Mouse (Mus musculus) testis, adult 2 months (tissue): ENCODE data around the gene Dexi.

Source experiments
- CTCF ChIP-seq: fragments of 200-500 bp; IDR thresholded peaks from 2 replicates; pipeline ENCODE4 v1.5.1; 2012; ENCODE audit warnings: low read depth, mild to moderate bottlenecking, inconsistent platforms, low read length, moderate library complexity; ENCODE audit not compliant: control insufficient read depth, insufficient read depth, insufficient replicate concordance
- POLR2A ChIP-seq: fragments of 200-500 bp; IDR thresholded peaks from 2 replicates; pipeline ENCODE4 v1.6.1; 2012; ENCODE audit warnings: low read depth, mild to moderate bottlenecking, inconsistent platforms, low read length, moderate library complexity; ENCODE audit not compliant: control insufficient read depth

DNA sequence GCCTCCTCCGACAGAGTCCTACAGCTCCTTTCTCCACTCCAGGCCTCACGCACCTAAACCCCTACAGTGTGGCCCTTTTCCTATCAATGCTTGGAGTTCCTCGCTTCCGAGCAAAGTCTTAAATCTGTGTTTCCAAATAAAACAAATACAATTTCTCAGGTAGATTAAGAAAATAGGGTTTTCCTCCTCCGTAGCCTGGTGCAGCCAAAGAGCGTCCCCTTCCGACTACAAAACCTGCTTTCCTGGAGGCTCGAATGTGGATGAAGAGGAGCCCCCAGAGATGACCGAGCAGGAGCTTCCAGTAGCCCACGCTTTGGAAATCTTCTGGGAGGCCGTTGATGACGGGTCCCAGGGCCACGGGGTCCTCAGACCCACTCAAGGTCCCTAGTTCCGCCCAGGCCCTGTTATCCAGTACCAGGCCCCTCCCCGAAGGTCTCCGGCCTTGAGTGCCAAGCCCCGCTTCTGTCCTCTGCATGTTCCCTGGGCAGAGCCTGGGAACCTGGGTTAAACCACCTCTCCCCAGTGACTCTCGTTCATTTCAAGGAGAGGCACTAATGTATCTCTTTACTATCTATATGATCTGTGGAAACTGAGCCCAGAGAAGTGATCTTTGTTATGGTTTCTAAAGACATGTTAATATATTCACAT is 52.2 kb downstream of the Dexi start:
- TF ChIP-seq POLR2A: no peak
- no peak for TF ChIP-seq CTCF
